Mouse (Mus musculus) midbrain, embryonic 10.5 days (tissue): ENCODE measurements at regions not wholly inside any gene's neighbourhood (a gene's known extent, or its start where the extent isn't known, plus 50 kb on each side); places are given as distances from the start of the nearest gene placed in this dataset.
A peak's percentile ranks its signal among the peaks of the same experiment; 100 is the strongest.

Experiments used
- DNase-seq: peaks from one replicate; pipeline ENCODE4 v3.0.0-alpha.2; 2017; ENCODE audit warnings: low spot score
- H3K27ac ChIP-seq: fragments of 300-500 bp; sonication (generic); replicated peaks from 2 replicates; pipeline ENCODE4 v1.5.1; 2016; ENCODE audit warnings: mild to moderate bottlenecking
- H3K27me3 ChIP-seq: fragments of 300-500 bp; sonication (generic); 2 replicates; pipeline ENCODE4 v1.6.1; 2016; ENCODE audit warnings: low read depth, mild to moderate bottlenecking; ENCODE audit not compliant: poor library complexity, severe bottlenecking
- H3K36me3 ChIP-seq: fragments of 300-500 bp; sonication (generic); 2 replicates; pipeline ENCODE4 v1.6.1; 2016; ENCODE audit warnings: mild to moderate bottlenecking, moderate library complexity
- H3K4me1 ChIP-seq: fragments of 300-500 bp; sonication (generic); 2 replicates; pipeline ENCODE4 v1.6.1; 2016
- H3K4me3 ChIP-seq: fragments of 300-500 bp; sonication (generic); 2 replicates; pipeline ENCODE4 v1.5.1; 2016; ENCODE audit warnings: mild to moderate bottlenecking, moderate library complexity
- H3K9me3 ChIP-seq: fragments of 300-500 bp; sonication (generic); replicated peaks from 2 replicates; pipeline ENCODE4 v1.6.1; 2016; ENCODE audit warnings: mild to moderate bottlenecking
- WGBS: fragments of 180-500 bp; shearing (Covaris S2); methylation state at CpG from one replicate; pipeline ENCODE4 v1.1.7; 2016; 5-methylcytosine and 5-hydroxymethylcytosine counted together

- H3K27ac ChIP-seq, result no peak overlapping the region
- no peaks in the 10 kb centered on the region for H3K27me3 ChIP-seq
- peaks cover 6% of the 10 kb centered on the region; the same call in 1 of the 2 replicates for H3K4me1 ChIP-seq
- DNase-seq, result no peak
- 68% methylated on average over 3 of the region's 3 CpGs for WGBS
- no peaks in the 10 kb centered on the region for H3K9me3 ChIP-seq
- H3K4me3 ChIP-seq, result no peak overlapping the region
- no peaks in the 10 kb centered on the region for H3K36me3 ChIP-seq
Measured at GRCm38 (mm10) chr1:73500671-73501070, 485.0 kb upstream of the Tnp1 start.

- H3K9me3 ChIP-seq, result no peaks in the 10 kb centered on the region
- no peaks in the 10 kb centered on the region for H3K36me3 ChIP-seq
- no peak for DNase-seq
- H3K4me3 ChIP-seq, result no peak overlapping the region
- no peak overlapping the region for H3K27ac ChIP-seq
- H3K27me3 ChIP-seq, result no peaks in the 10 kb centered on the region
- H3K4me1 ChIP-seq, result no peaks in the 10 kb centered on the region
Measured at GRCm38 (mm10) chr1:73495971-73496749, 480.5 kb upstream of the Tnp1 start.

- Histone ChIP-seq H3K9me3 (no peaks in the 10 kb centered on the region), H3K4me3 (no peak overlapping the region), H3K4me1 (peaks cover 6% of the 10 kb centered on the region), H3K27me3 (no peaks in the 10 kb centered on the region), H3K36me3 (no peaks in the 10 kb centered on the region), H3K27ac (no peak overlapping the region)
- 87% methylated on average over 2 of the region's 2 CpGs for WGBS
- DNase-seq, result no peak
Measured at GRCm38 (mm10) chr1:73481956-73482355, 466.2 kb upstream of the Tnp1 start.

- no peaks in the 10 kb centered on the region for H3K27me3 ChIP-seq
- peaks cover 6% of the 10 kb centered on the region for H3K4me1 ChIP-seq
- no peak overlapping the region for H3K4me3 ChIP-seq
- 0 out of 2 replicates have a peak overlapping the region, but pooled peaks have one; percentile 13 for H3K27ac ChIP-seq
- no peaks in the 10 kb centered on the region for H3K9me3 ChIP-seq
- DNase-seq, result no peak
- H3K36me3 ChIP-seq, result no peaks in the 10 kb centered on the region
- 50% methylated on average over 4 of the region's 4 CpGs for WGBS
Measured at GRCm38 (mm10) chr1:73479349-73479920, 463.7 kb upstream of the Tnp1 start.

- Histone ChIP-seq H3K36me3 (no peaks in the 10 kb centered on the region), H3K9me3 (no peaks in the 10 kb centered on the region), H3K4me1 (peaks cover 13% of the 10 kb centered on the region), H3K27me3 (no peaks in the 10 kb centered on the region), H3K4me3 (no peak overlapping the region), H3K27ac (peak overlapping the region; percentile 64; the same call in 1 of the 2 replicates)
- WGBS, result 79% methylated on average over 3 of the region's 3 CpGs
- DNase-seq, result no peak
Measured at GRCm38 (mm10) chr1:73460598-73460997, 444.9 kb upstream of the Tnp1 start.

GRCm38 (mm10) chr1:73459754-73460534 lies 444.2 kb upstream of the Tnp1 start:
- H3K36me3 ChIP-seq, result no peaks in the 10 kb centered on the region
- no peaks in the 10 kb centered on the region for H3K9me3 ChIP-seq
- H3K4me3 ChIP-seq, result no peak overlapping the region
- 49% methylated on average over 13 of the region's 13 CpGs for WGBS
- H3K27ac ChIP-seq, result peak overlapping the region; percentile 64
- H3K27me3 ChIP-seq, result no peaks in the 10 kb centered on the region
- peak; percentile 19 for DNase-seq
- peaks cover 13% of the 10 kb centered on the region for H3K4me1 ChIP-seq

GRCm38 (mm10) chr1:73457261-73457660 lies 441.6 kb upstream of the Tnp1 start:
- no peaks in the 10 kb centered on the region for H3K36me3 ChIP-seq
- no peak overlapping the region for H3K4me3 ChIP-seq
- no peaks in the 10 kb centered on the region for H3K9me3 ChIP-seq
- WGBS, result 84% methylated on average over 2 of the region's 2 CpGs
- no peak for DNase-seq
- H3K4me1 ChIP-seq, result peaks cover 13% of the 10 kb centered on the region
- H3K27ac ChIP-seq, result no peak overlapping the region
- no peaks in the 10 kb centered on the region for H3K27me3 ChIP-seq

- Histone ChIP-seq H3K27ac (no peak overlapping the region), H3K36me3 (no peaks in the 10 kb centered on the region), H3K9me3 (no peaks in the 10 kb centered on the region), H3K27me3 (no peaks in the 10 kb centered on the region), H3K4me1 (peaks cover 13% of the 10 kb centered on the region), H3K4me3 (no peak overlapping the region)
- 86% methylated on average over 8 of the region's 8 CpGs for WGBS
- no peak for DNase-seq
Measured at GRCm38 (mm10) chr1:73456359-73457062, 440.8 kb upstream of the Tnp1 start.

GRCm38 (mm10) chr1:73444216-73444890 lies 428.6 kb upstream of the Tnp1 start:
- H3K9me3 ChIP-seq, result no peaks in the 10 kb centered on the region
- WGBS, result 55% methylated on average over 6 of the region's 6 CpGs
- H3K36me3 ChIP-seq, result no peaks in the 10 kb centered on the region
- no peak for DNase-seq
- H3K4me1 ChIP-seq, result no peaks in the 10 kb centered on the region
- no peak overlapping the region for H3K27ac ChIP-seq
- no peak overlapping the region for H3K4me3 ChIP-seq
- no peaks in the 10 kb centered on the region for H3K27me3 ChIP-seq

GRCm38 (mm10) chr1:73438385-73438784 lies 422.7 kb upstream of the Tnp1 start:
- Histone ChIP-seq H3K4me3 (no peak overlapping the region), H3K4me1 (no peaks in the 10 kb centered on the region), H3K36me3 (no peaks in the 10 kb centered on the region), H3K27me3 (no peaks in the 10 kb centered on the region), H3K27ac (no peak overlapping the region), H3K9me3 (no peaks in the 10 kb centered on the region)
- 78% methylated on average over 8 of the region's 8 CpGs for WGBS
- no peak for DNase-seq

- H3K27ac ChIP-seq, result no peak overlapping the region
- H3K9me3 ChIP-seq, result no peaks in the 10 kb centered on the region
- 95% methylated on average over 4 of the region's 4 CpGs for whole genome bisulfite sequencing
- no peaks in the 10 kb centered on the region for H3K4me1 ChIP-seq
- DNase-seq, result no peak
- H3K4me3 ChIP-seq, result no peak overlapping the region
- no peaks in the 10 kb centered on the region for H3K27me3 ChIP-seq
- no peaks in the 10 kb centered on the region for H3K36me3 ChIP-seq
Measured at GRCm38 (mm10) chr1:73428101-73428500, 412.4 kb upstream of the Tnp1 start.

GRCm38 (mm10) chr1:73425049-73425448 lies 409.3 kb upstream of the Tnp1 start:
- 72% methylated on average over 7 of the region's 7 CpGs for WGBS
- H3K27ac ChIP-seq, result no peak overlapping the region
- H3K4me1 ChIP-seq, result no peaks in the 10 kb centered on the region
- H3K9me3 ChIP-seq, result no peaks in the 10 kb centered on the region
- no peaks in the 10 kb centered on the region for H3K27me3 ChIP-seq
- no peaks in the 10 kb centered on the region for H3K36me3 ChIP-seq
- no peak for DNase-seq
- no peak overlapping the region for H3K4me3 ChIP-seq
